In genomic region chr17:5344426-5344825, GRCm38 (mm10) we compare ENCODE assay signal across 24 mouse cellular contexts.
DNase-seq lines count a peak whose midpoint lies in the region; ATAC-seq and TF ChIP-seq lines count a peak whose summit lies in the region.
"Had no signal": no experiment of that assay in that cellular context is flagged by ENCODE, and none has a peak within 500 bp of the region (broad histone marks: within the 10 kb centered on the region; RNA-seq: fewer than 3 reads in every experiment).

No protein-coding gene starts in this region.

- H3K27ac ChIP-seq in forebrain, embryonic 14.5 days (ENCODE audit: low read depth, low read length) = no peak overlapping the region
- no peak overlapping the region for H3K27ac ChIP-seq in forebrain, embryonic 10.5 days
- no peak overlapping the region for H3K27ac ChIP-seq in midbrain, postnatal 0 days (ENCODE audit: low read depth, low read length)
- H3K27ac ChIP-seq in midbrain, embryonic 16.5 days (ENCODE audit: low read length) = no peak overlapping the region
- H3K27ac ChIP-seq: embryonic facial prominence, embryonic 12.5 days; heart, embryonic 15.5 days; hindbrain, embryonic 12.5 days; limb, embryonic 12.5 days; liver, embryonic 15.5 days had no signal

- H3K36me3 ChIP-seq in forebrain, embryonic 14.5 days (ENCODE audit: control insufficient read depth, insufficient read depth, low read length) = peaks cover 51% of the 10 kb centered on the region
- H3K36me3 ChIP-seq in forebrain, embryonic 10.5 days (replicated peaks) = peaks cover 46% of the 10 kb centered on the region
- peaks cover 33% of the 10 kb centered on the region for H3K36me3 ChIP-seq in midbrain, postnatal 0 days (ENCODE audit: insufficient read depth, low read length)
- peaks cover 12% of the 10 kb centered on the region for H3K36me3 ChIP-seq in midbrain, embryonic 16.5 days (ENCODE audit: control insufficient read depth, insufficient read depth, low read length)

- H3K27me3 ChIP-seq in forebrain, embryonic 14.5 days (replicated peaks; ENCODE audit: control insufficient read depth, insufficient read depth, low read length) = no peaks in the 10 kb centered on the region
- no peaks in the 10 kb centered on the region for H3K27me3 ChIP-seq in forebrain, embryonic 10.5 days (ENCODE audit: poor library complexity, severe bottlenecking)
- no peaks in the 10 kb centered on the region for H3K27me3 ChIP-seq in midbrain, postnatal 0 days (ENCODE audit: insufficient read depth, low read length)
- no peaks in the 10 kb centered on the region for H3K27me3 ChIP-seq in midbrain, embryonic 16.5 days (ENCODE audit: control insufficient read depth, insufficient read depth, low read depth, low read length)
- H3K27me3 ChIP-seq: embryonic facial prominence, embryonic 12.5 days; heart, embryonic 15.5 days; hindbrain, embryonic 12.5 days; limb, embryonic 12.5 days; liver, embryonic 15.5 days had no signal

- no peak for TF ChIP-seq CTCF in midbrain, postnatal 0 days (IDR thresholded peaks at IDR 0.05)
- TF ChIP-seq CTCF in brain, embryonic 14.5 days (IDR thresholded peaks at IDR 0.05; ENCODE audit: borderline replicate concordance, extremely low read depth, insufficient read depth, insufficient read length) = no peak

- TF ChIP-seq POLR2A in brain, embryonic 14.5 days (IDR thresholded peaks at IDR 0.05; ENCODE audit: borderline replicate concordance, extremely low read depth, insufficient read depth, insufficient read length, poor library complexity, severe bottlenecking) = no peak

- 82% methylated on average over 1 of the region's 1 CpGs for WGBS in forebrain, embryonic 14.5 days
- WGBS in forebrain, embryonic 10.5 days = 94% methylated on average over 1 of the region's 1 CpGs
- WGBS in midbrain, postnatal 0 days = 65% methylated on average over 1 of the region's 1 CpGs
- 78% methylated on average over 1 of the region's 1 CpGs for WGBS in midbrain, embryonic 16.5 days

- no peaks in the 10 kb centered on the region for H3K4me1 ChIP-seq in forebrain, embryonic 14.5 days (ENCODE audit: control insufficient read depth, insufficient read depth, low read length)
- no peaks in the 10 kb centered on the region for H3K4me1 ChIP-seq in forebrain, embryonic 10.5 days
- no peaks in the 10 kb centered on the region for H3K4me1 ChIP-seq in midbrain, postnatal 0 days (ENCODE audit: insufficient read depth, low read length)
- H3K4me1 ChIP-seq in midbrain, embryonic 16.5 days (ENCODE audit: control insufficient read depth, insufficient read depth, low read length) = no peaks in the 10 kb centered on the region
- H3K4me1 ChIP-seq: embryonic facial prominence, embryonic 12.5 days; heart, embryonic 15.5 days; hindbrain, embryonic 12.5 days; limb, embryonic 12.5 days; liver, embryonic 15.5 days had no signal

- peak; percentile 55 for DNase-seq in forebrain, embryonic 14.5 days (ENCODE audit: low spot score)
- DNase-seq in forebrain, embryonic 10.5 days (ENCODE audit: extremely low spot score, low spot score) = no peak
- peak; percentile 37 for DNase-seq in midbrain, postnatal 0 days (ENCODE audit: low spot score)
- DNase-seq in brain, embryonic 14.5 days (ENCODE audit: low read depth) = peak; percentile 43
- no peak for DNase-seq in adrenal gland, adult 2 months
- DNase-seq in cerebellum, adult 9-10 months = no peak
- DNase-seq: adrenal gland, postnatal 10 days; cerebellum, adult 18-20 months; cerebellum, postnatal 25 days; gastrocnemius, postnatal 14 days; heart, postnatal 36 days; kidney, adult 11 months; kidney, postnatal 14 days; lung, embryonic 14.5 days; lung, postnatal 14 days; right cerebral cortex, postnatal 4 days; thymus, postnatal 4 days had no signal

- H3K9me3 ChIP-seq in forebrain, embryonic 14.5 days (replicated peaks; ENCODE audit: control insufficient read depth, low read length) = no peaks in the 10 kb centered on the region
- H3K9me3 ChIP-seq in forebrain, embryonic 10.5 days = no peaks in the 10 kb centered on the region
- H3K9me3 ChIP-seq in midbrain, postnatal 0 days (ENCODE audit: low read length) = no peaks in the 10 kb centered on the region
- no peaks in the 10 kb centered on the region for H3K9me3 ChIP-seq in midbrain, embryonic 16.5 days (replicated peaks; ENCODE audit: control insufficient read depth, low read length, poor library complexity, severe bottlenecking)
- H3K9me3 ChIP-seq: embryonic facial prominence, embryonic 12.5 days; heart, embryonic 15.5 days; hindbrain, embryonic 12.5 days; limb, embryonic 12.5 days; liver, embryonic 15.5 days had no signal

- no peak for ATAC-seq in forebrain, embryonic 14.5 days
- no peak for ATAC-seq in midbrain, postnatal 0 days (ENCODE audit: low FRiP score)
- no peak for ATAC-seq in midbrain, embryonic 16.5 days

- no peak overlapping the region for H3K4me3 ChIP-seq in forebrain, embryonic 14.5 days (ENCODE audit: low read depth, low read length)
- no peak overlapping the region for H3K4me3 ChIP-seq in forebrain, embryonic 10.5 days
- no peak overlapping the region for H3K4me3 ChIP-seq in midbrain, postnatal 0 days (ENCODE audit: low read depth, low read length)
- no peak overlapping the region for H3K4me3 ChIP-seq in midbrain, embryonic 16.5 days (ENCODE audit: low read depth, low read length)
- H3K4me3 ChIP-seq: embryonic facial prominence, embryonic 12.5 days; heart, embryonic 15.5 days; hindbrain, embryonic 12.5 days; left cerebral cortex, adult 2 months; limb, embryonic 12.5 days; liver, embryonic 15.5 days had no signal

- no peak overlapping the region for H3K4me2 ChIP-seq in forebrain, embryonic 14.5 days (ENCODE audit: low read length)
- H3K4me2 ChIP-seq in midbrain, postnatal 0 days (ENCODE audit: low read depth, low read length, poor library complexity, severe bottlenecking) = no peak overlapping the region
- no peak overlapping the region for H3K4me2 ChIP-seq in midbrain, embryonic 16.5 days (ENCODE audit: low read length)
- H3K4me2 ChIP-seq: embryonic facial prominence, embryonic 12.5 days; heart, embryonic 15.5 days; hindbrain, embryonic 12.5 days; limb, embryonic 12.5 days; liver, embryonic 15.5 days; lung, embryonic 14.5 days had no signal

- no peak overlapping the region for H3K9ac ChIP-seq in forebrain, embryonic 14.5 days (ENCODE audit: low read length)
- no peak overlapping the region for H3K9ac ChIP-seq in midbrain, postnatal 0 days (replicated peaks; ENCODE audit: low read length, poor library complexity, severe bottlenecking)
- no peak overlapping the region for H3K9ac ChIP-seq in midbrain, embryonic 16.5 days (ENCODE audit: low read depth, low read length)
- H3K9ac ChIP-seq: embryonic facial prominence, embryonic 12.5 days; heart, embryonic 15.5 days; hindbrain, embryonic 12.5 days; limb, embryonic 12.5 days; liver, embryonic 15.5 days; lung, embryonic 14.5 days had no signal

Comparison
In these comparisons a context has a peak if more than half of its experiments do, and no peak if none do; other contexts are left out.
1. DNase-seq: peak in forebrain, embryonic 14.5 days (single experiment), midbrain, postnatal 0 days (single experiment) and brain, embryonic 14.5 days (single experiment); none in forebrain, embryonic 10.5 days (single experiment), adrenal gland, adult 2 months (single experiment) and cerebellum, adult 9-10 months (single experiment).